Mouse (Mus musculus) gastrocnemius, postnatal 4 days (tissue): ENCODE measurements at regions not wholly inside any gene's neighbourhood (a gene's known extent, or its start where the extent isn't known, plus 50 kb on each side); places are given as distances from the start of the nearest gene placed in this dataset.
"Not testable (repeated sequence)": the region's sequence is repeated elsewhere in the genome, so short reads cannot be mapped to it uniquely, and the experiment has no call there.

Source experiments
- DNase-seq, 2 experiments: peaks; one replicate each; pipeline ENCODE4 v3.0.0; 2021 to 2022; ENCODE audit warnings: low spot score in 2 of 2, mixed read lengths in 2 of 2

DNA sequence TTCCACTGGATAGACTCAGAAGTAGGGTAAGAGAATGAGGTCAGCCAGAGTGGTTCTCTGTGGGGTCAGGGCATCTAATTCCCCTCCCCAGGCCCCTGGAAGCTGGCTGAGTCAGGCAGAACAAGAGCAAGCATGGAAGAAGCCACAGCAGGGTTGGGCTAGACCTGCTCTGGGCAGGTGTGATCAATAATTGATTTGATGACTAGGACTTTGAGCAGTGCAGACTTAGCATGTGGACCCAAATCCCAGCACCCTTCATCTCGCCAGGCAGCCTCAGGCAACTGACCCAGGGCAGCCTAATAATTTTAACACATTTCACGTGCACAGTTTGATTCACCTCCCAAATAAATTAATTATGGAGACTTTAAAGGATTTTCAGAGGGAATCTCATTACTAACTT lies 67.2 kb downstream of the Qdpr start:
- DNase-seq, result no peak

DNA sequence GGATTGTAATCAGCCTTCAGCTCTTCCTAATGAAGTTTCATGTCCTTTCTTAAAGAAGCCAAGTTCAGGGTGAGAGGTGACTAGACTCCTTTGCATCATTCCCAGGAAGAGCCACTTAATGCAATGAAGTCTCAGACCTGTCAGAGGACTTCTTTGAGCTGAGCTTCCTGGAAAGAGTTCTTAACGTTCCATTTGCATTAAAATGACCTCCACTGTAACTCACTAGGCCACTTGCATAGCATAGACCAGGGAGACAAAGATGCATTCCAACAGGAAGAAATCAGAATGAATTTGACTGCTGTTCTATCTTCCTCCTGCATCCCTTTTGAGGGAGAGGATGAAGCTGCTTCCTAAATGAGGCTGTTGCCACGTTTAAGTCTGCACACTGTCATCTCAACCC lies 71.5 kb downstream of the Qdpr start:
- DNase-seq, result no peak

DNA sequence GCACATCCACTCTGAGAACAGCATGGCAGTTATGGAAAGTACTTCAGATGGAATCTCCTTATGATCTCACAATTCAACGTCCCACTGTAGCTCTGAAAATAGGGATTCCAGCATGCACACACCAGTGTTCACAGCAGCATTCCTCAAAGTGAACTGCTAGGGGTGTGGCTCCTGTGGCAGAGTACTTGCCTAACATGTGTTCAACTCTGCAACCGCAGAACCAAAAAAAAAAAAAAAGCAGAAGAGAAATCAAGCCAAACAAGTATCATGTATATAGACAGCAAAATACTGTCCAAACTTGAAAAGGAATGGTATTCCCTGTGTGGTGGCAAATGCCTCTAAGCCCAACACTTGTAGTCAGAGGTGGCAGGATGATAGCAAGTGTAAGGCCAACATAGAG lies 77.0 kb downstream of the Qdpr start:
- DNase-seq, result no peak

DNA sequence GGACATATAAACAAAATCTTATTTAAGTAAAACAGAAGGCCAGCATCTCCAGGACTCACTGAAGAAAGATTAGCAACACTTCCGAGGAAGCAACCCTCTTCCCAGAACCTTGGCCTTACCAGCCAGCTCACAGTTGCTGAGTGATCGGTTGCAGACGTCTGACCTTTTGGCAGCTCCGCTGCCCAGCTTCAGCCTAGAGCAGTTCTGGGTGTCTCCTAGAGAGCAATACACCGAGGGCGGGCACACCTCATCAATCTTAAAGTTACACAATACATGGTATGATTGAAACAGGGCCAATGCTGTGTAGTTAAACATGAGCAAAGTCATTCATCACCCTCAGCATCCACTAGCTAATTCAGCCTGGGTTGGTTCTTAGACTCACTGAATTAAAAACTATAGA lies 81.6 kb downstream of the Qdpr start:
- no peak for DNase-seq

DNA sequence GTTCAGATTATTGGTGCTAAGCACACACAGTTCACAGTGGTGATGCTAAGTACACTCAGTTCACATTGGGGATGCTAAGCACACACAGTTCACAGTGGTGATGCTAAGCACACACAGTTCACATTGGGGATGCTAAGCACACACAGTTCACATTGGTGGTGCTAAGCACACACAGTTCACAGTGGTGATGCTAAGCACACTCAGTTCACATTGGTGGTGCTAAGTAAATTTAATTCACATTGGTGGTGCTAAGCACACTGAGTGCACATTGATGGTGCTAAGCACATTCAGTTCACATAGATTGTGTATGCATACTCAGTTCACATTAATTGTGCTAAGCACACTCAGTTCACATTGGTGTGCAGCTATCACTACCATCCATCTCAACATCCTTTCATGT lies 89.8 kb downstream of the Qdpr start:
- DNase-seq, result no peak

DNA sequence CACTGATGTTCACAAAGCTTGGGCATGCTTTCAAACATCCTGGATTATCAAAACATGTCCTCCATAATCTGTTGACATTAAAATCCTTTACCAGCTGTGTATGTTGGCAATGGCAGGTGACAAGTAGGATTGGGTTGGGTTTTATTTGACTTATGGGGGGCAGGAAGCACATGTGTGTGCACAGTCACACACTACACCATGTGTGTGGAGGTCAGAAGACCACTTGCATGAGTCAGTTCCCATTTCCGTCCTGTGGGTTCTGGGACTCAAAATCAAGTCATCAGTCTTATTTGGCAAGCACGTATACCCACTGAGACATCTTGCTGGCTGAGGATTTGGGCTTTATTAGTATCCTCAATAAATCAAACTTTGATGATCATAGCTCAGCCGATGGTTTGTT lies 109.6 kb downstream of the Qdpr start:
- no peak for DNase-seq

DNA sequence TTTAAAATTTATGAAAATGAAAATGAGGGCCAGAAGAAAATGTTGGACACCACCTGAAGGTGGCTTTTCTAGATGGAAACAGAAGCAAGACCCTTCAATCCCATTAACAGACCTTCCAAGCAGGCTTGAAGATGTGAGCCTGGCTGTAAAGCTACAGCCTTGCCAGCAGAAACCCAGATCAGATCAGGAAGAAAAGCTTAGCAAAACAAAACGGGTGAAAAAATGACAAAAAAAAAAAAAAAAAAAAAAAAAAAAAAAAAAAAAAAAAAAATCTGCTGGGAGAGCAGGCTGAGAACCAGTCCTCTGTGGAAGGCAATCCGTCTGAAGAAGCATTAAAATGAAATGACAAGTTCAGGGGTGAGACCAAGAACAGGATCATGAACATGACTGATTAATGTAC lies 113.2 kb downstream of the Qdpr start:
- DNase-seq, result no peak

DNA sequence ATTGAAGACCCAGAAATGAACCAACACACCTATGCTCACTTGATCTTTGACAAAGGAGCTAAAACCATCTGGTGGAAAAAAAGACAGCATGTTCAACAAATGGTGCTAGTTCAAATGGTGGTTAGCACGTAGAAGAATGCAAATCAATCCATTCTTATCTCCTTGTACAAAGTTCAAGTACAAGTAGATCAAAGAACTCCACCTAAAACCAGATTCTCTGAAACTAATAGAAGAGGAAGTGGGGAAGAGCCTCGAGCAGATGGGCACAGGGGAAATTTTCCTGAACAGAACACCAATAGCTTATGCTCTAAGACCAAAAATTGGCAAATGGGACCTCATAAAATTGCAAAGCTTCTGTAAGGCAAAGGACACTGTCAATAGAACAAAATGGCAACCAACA lies 125.6 kb downstream of the Qdpr start:
- DNase-seq, result not testable (repeated sequence)

DNA sequence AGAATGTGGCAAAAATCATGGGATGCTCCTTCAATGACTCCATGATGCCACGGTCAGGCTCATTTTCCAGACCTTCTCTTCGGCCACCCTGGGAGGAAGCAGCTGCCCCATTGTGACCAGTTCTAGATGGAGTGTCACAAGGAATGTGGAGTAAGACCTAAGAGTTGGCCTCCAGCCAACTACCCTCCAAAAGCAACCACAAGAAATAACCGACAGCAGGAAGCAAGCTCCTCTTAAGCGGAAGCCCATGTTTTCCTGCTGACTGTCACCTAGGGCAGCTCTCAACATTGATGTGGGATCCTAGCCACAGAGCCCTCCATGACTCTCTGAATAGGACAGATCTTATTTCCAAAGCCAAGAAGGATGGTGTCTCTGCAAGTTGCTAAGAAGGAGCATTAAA lies 126.5 kb downstream of the Qdpr start:
- no peak for DNase-seq

DNA sequence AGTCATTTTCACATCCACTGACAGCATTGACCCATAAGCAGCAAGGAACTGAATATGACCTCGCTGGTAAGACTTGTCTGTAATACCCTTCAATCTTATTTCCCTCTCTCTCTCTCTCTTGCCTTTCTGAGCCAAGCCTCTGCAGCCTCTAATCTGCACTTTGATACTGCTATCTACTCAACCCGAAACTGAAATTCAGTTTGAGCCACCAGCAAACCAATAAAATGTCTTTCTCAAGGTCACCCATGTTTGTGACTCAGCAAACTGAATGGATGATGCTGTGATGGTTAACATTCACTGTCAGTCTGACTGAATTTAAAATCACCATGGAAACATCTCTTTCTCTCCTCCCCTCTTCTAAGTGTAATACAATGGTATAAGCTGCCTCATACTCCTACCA lies 132.0 kb downstream of the Qdpr start:
- no peak for DNase-seq

DNA sequence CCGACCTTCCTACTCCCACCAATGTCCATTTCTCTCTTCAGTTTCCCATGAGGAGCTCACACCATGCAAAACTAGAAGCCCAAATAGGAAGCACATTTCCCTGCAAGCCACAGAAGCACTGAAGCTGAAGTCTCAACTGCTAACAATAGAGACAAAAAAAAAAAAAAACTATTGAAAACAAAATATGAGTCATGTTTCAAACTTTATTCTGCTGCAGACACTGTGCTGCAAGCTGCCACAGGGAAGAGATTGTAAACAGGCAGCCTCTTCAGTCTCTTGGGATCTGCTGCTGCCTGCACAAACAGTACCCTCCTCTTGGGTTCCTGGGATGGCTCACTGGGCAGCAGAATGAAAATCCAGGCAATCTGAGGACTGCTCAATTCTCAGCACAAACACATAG lies 148.9 kb downstream of the Qdpr start:
- no peak for DNase-seq

DNA sequence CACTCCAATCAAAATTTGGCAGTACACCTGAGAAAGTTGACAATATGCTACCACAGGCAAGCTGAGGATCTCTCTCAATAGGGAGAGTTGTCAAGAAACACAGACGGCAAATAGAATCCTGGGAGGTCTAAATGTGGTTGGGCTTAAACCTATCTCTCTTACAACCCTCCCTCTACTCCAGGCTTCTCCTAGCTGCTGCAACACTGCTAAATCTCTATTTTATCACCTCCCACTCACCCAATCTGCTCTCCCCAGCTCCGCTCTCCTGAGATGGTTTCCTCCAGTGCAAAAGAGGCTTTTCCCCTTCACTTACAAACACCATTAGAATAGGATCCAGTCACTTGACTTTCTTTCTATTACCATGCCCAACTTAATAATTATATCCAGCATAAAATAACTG lies 151.2 kb downstream of the Qdpr start:
- DNase-seq, result no peak

DNA sequence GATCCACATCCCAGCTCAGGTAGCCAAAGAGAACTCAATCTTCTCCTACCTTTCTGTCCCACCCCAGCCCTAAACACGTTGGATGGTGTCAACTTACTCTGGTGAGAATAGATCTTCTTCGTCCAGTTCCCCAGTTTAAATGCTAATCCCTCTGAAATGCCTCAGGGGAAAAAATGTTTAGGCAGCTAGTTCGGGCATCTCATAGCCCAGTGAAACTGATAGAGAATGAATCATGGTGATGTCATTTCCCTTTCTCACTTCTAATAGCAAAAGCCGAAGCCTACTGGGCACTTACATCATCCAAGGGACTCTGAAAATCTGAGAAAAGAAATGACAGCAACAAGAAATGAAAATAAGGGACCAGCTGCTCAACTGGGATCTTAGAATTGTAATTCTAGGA lies 154.9 kb downstream of the Qdpr start:
- DNase-seq, result no peak

DNA sequence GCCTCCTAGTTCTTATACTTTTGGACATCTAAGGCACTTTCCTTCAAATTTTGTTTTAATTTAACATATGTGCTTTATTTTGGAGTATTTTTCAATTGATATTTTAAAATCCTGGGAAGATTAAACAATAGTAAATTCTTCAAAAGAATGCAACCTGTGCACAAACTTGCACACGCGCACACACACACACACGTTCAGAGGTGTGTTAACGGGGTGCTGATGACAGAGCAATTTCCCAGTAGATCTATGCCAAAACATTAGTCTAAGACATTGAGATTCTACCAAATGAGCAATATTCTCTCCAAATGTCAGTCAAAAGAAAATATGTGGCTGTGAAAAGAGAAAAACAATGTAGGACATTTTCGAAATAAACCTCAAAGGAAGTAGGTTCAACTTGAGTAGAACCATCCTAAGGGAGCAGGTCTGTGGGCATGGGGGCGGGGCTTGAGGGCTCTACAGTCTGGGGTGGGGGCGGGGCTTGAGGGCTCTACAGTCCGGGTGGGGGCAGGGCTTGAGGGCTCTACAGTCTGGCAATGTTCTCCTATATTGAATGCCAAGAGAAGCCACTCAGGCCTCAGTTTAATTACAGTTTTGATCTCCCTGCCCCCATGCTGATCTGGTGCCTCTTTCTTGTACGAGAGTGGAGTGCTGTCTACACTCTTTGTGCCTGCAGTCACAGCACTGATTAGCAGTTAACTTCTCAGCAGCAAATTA lies 157.0 kb downstream of the Qdpr start:
- DNase-seq, result no peak

DNA sequence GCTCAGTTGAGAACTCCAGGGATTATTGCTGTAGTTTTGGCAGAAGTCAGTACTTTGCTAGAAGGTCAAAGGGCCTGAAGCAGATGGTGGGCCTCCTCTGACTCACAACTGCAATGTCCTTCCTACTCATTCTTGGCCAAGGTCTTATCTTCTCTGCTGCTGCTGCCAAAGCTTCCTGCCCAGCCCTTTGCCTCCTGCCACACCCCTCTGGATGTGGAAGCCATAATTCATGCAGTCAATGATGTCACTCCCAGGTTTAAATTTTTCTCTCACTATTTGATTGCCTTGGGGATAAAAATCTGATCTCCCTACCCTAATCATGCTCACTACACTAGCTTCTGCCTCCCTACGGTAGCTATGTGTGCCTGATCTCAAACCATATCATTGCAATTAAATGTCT lies 157.7 kb downstream of the Qdpr start:
- no peak for DNase-seq

DNA sequence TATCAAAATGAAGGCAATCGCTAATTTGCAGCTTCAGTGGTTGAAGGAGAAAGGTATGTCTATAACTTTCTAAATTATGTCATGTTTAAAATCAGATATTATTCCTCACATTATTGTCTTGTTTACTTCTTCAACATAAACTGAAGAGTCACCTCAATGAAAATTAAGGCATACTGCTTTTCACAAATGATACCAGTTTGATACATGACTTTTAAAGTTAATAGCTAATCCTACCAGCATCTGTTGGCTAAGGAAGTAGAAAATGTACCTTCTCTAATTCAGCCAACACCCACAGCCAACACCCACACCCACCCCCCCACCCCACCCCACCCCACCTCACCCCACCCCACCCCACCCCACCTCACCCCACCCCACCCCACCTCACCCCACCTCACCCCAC lies 158.3 kb downstream of the Qdpr start:
- no peak for DNase-seq

DNA sequence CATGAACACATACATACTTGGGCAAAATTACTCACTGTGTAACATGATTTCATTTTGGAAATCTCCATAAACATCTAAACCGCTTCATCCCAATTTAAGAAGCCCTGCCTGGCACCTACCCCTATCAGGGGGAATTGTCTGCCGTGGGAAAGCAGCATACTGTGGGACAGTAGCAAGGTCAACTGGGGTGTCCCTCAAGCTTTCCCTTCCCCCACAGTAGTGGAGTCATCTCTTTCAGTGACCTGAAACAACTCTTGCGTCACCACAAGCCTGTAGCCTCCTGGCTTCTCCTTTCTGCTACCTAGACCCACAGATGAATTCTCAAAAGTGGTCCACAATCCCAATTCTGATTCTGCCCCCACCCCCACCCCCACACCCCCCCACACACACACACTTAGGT lies 158.8 kb downstream of the Qdpr start:
- no peak for DNase-seq

DNA sequence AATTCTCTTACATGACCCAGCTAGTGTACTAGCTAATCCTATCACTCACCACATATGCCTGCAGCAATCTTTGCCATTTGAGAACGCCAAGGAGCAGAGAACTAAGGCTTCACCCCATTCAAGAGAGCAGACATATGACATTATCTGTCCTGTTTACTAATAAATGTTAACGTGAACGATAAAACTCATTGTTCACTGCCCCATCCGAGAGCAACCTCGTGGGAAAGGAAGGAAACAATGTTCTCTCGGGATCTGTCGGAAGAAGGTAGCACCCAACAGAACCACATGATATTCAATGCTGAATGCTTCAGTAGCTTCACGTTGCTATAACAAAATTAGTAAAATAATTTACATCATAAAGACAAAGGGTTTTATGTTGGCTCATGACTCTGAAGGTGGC lies 163.6 kb downstream of the Qdpr start:
- DNase-seq, result no peak

DNA sequence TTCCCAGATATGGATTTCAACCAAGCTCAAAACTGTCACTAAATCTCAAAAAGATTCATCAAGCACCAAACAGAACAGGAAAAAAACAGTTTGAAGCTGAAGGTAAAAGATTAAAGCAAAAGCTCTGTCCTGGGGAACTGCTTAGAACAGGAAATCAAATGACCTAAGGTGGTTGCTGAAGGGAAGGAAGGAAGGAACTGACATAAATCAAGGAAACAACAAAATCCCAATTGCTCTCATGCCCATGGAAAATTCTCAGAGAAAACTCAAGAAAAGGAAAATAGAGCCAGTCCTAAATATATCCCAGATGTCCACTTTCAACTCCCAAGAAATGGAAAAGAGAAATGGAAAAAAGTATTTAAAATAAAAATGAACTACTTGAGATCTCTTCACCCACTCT lies 165.4 kb downstream of the Qdpr start:
- DNase-seq, result no peak

DNA sequence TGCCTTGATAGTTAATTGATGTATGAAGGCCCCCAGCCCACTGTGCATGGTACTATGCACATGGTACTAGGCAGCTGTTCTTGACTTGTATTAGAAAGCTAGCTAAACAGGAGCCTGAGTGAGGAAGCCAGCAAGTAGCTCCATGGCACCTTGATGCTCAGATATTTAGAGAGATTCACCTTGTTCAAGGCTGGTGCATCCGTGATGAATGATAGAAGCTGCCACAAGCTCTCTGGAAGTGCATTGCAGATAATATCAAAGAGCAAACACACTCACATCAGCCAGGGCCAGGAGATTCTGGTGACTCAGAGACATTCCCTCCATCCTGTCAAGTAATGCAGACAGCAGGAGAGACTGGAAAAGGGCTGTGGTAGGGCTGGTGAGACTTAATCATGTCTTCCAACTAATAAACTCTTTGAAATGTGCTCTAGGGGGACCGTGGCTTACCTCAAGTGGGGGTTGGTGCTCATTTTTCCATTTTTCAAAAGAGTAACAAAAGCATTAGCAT lies 166.1 kb downstream of the Qdpr start:
- DNase-seq, result no peak

DNA sequence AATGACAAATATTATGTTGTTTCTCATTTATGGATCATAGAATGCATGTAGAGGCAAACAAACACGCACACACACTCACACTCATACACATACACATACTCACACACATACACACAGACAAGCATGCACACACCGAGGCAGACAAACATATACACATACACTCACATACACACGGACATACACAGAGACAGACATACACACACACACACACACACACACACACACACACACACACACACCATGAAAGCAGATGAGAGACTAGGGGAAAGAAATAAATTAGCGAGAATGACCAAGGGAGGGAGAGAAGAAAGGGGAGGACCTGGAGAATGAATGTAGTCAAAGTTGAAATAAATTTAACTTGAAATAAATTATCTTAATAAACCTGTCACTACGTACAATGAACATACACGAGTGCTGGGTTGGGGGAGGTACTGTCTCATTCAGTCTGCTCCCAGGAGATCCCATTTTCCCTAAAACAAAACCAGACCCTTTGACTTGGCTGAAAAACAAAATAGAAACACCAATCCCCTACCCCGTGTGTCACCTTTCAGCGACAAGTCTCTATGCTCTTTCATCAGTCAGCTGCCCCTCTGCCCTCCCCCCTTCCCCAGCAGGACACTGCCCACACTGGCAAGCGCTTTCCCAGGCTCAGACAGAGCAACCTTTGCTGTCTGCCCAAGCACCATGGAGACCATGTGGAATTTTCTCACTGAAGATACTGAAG lies 167.7 kb downstream of the Qdpr start:
- no peak for DNase-seq

DNA sequence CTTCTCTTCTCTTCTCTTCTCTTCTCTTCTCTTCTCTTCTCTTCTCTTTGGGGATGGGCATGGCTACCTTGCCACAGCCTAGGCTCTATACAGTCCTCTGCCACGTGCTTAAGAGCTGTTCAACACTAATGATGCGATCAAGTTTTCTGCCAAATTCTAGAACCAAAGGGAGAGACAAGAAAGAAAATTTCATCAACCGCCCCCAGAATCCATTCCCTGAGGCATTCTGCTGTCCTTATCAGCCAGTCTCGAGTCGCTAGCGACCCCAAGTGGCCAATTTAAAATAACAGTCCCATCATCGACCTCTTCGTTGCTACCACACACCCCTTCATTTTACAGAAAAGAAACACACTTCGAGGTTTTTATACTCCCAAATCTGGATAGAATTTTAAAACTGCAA lies 171.5 kb downstream of the Qdpr start:
- DNase-seq, result peak; percentile 66 to 82

DNA sequence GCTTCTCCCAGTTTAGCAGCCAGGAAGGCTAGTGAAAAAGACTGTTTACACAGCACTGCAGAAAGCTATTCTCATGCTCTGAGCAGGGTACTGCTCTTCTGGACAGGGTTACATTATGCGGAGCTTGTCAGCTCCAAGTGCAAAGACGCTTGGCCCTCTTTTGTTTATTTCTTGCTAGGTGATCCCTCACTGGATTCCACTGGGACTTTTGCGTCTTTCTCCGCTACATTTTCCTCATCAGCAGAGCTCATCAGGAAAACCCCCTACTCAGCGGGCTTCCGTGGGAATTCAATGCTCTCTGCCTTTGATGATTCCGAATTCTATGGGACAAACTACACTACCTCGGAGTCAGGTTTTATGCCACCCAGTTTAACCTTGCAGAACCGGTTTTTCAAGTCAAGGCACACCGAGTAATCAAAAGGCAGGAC lies 172.0 kb downstream of the Qdpr start:
- DNase-seq, result peak in 1 of 2 experiments; percentile 14
